Mouse (Mus musculus): ENCODE results near the gene Prdm16.

The Prdm16 gene

DNA sequence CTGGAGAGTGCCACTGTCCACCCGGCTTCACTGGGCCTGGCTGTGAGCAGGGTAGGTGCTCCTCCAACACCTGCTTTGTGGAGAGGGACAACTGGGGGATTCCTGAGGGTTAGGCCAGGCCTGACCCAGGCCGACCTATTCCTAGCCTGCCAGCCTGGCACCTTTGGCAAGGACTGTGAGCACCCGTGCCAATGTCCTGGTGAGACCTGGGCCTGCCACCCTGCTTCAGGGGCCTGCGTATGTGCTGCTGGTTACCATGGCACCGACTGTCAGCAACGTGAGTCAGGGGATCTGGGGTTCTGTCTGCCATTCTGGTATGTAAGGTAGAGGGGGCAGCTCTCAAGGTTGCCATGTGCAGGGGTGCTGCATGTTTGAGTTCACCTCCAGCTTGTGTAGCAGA lies 369.2 kb downstream of the Prdm16 start:
- no peak for DNase-seq (ENCODE audit: low spot score in 2 of 2)
